Mouse (Mus musculus): ENCODE measurements at regions not wholly inside any gene's neighbourhood (a gene's known extent, or its start where the extent isn't known, plus 50 kb on each side); places are given as distances from the start of the nearest gene placed in this dataset.
A peak's percentile ranks its signal among the peaks of the same experiment; 100 is the strongest.
"Not testable (repeated sequence)": the region's sequence is repeated elsewhere in the genome, so short reads cannot be mapped to it uniquely, and the experiment has no call there.

GRCm38 (mm10) chr8:103793331-103793730, 308.1 kb upstream of the Cdh5 start:
- no peak for DNase-seq (ENCODE audit: extremely low spot score in 1 of 2, low spot score in 2 of 2)
- intact Hi-C loops (cut with DNase I): no loop called here

GRCm38 (mm10) chr8:103798630-103799029, 302.8 kb upstream of the Cdh5 start:
- DNase-seq (ENCODE audit: extremely low spot score in 1 of 2, low spot score in 2 of 2); intact Hi-C loops (cut with DNase I): not testable (repeated sequence)

GRCm38 (mm10) chr8:103808171-103808570, 293.3 kb upstream of the Cdh5 start:
- intact Hi-C loops (cut with DNase I): no loop called here
- DNase-seq (ENCODE audit: extremely low spot score in 1 of 2, low spot score in 2 of 2): no peak

GRCm38 (mm10) chr8:103808580-103808979, 292.8 kb upstream of the Cdh5 start:
- intact Hi-C loops (cut with DNase I): no loop called here
- peak in 1 of 2 experiments; percentile 46 for DNase-seq (ENCODE audit: extremely low spot score in 1 of 2, low spot score in 2 of 2)

GRCm38 (mm10) chr8:103809140-103809539, 292.3 kb upstream of the Cdh5 start:
- DNase-seq (ENCODE audit: extremely low spot score in 1 of 2, low spot score in 2 of 2): no peak
- intact Hi-C loops (cut with DNase I): no loop called here

- intact Hi-C loops (cut with DNase I): no loop called here
- DNase-seq (ENCODE audit: extremely low spot score in 1 of 2, low spot score in 2 of 2): peak in 1 of 2 experiments; percentile 38
Measured at GRCm38 (mm10) chr8:103813954-103814591, 287.4 kb upstream of the Cdh5 start.

GRCm38 (mm10) chr8:103816101-103816894, 285.1 kb upstream of the Cdh5 start:
- no peak for DNase-seq (ENCODE audit: extremely low spot score in 1 of 2, low spot score in 2 of 2)
- intact Hi-C loops (cut with DNase I): no loop called here

GRCm38 (mm10) chr8:103823541-103823940, 277.9 kb upstream of the Cdh5 start:
- intact Hi-C loops (cut with DNase I): no loop called here
- DNase-seq (ENCODE audit: extremely low spot score in 1 of 2, low spot score in 2 of 2): no peak

- intact Hi-C loops (cut with DNase I): no loop called here
- no peak for DNase-seq (ENCODE audit: extremely low spot score in 1 of 2, low spot score in 2 of 2)
Measured at GRCm38 (mm10) chr8:103824747-103825146, 276.7 kb upstream of the Cdh5 start.

GRCm38 (mm10) chr8:103825289-103825688, 276.1 kb upstream of the Cdh5 start:
- intact Hi-C loops (cut with DNase I): no loop called here
- DNase-seq (ENCODE audit: extremely low spot score in 1 of 2, low spot score in 2 of 2): no peak

- intact Hi-C loops (cut with DNase I): no loop called here
- no peak for DNase-seq (ENCODE audit: extremely low spot score in 1 of 2, low spot score in 2 of 2)
Measured at GRCm38 (mm10) chr8:103830416-103830815, 271.0 kb upstream of the Cdh5 start.

GRCm38 (mm10) chr8:103839990-103840389, 261.4 kb upstream of the Cdh5 start:
- no peak for DNase-seq (ENCODE audit: extremely low spot score in 1 of 2, low spot score in 2 of 2)
- intact Hi-C loops (cut with DNase I): no loop called here

GRCm38 (mm10) chr8:103845964-103846363, 255.5 kb upstream of the Cdh5 start:
- DNase-seq (ENCODE audit: extremely low spot score in 1 of 2, low spot score in 2 of 2): no peak
- intact Hi-C loops (cut with DNase I): no loop called here

- DNase-seq (ENCODE audit: extremely low spot score in 1 of 2, low spot score in 2 of 2): no peak
- intact Hi-C loops (cut with DNase I): no loop called here
Measured at GRCm38 (mm10) chr8:103846382-103846976, 254.9 kb upstream of the Cdh5 start.

GRCm38 (mm10) chr8:103849785-103850184, 251.6 kb upstream of the Cdh5 start:
- no peak for DNase-seq (ENCODE audit: extremely low spot score in 1 of 2, low spot score in 2 of 2)
- intact Hi-C loops (cut with DNase I): no loop called here

GRCm38 (mm10) chr8:103851286-103851685, 250.1 kb upstream of the Cdh5 start:
- no peak for DNase-seq (ENCODE audit: extremely low spot score in 1 of 2, low spot score in 2 of 2)
- intact Hi-C loops (cut with DNase I): no loop called here

- intact Hi-C loops (cut with DNase I): no loop called here
- no peak for DNase-seq (ENCODE audit: extremely low spot score in 1 of 2, low spot score in 2 of 2)
Measured at GRCm38 (mm10) chr8:103853048-103853447, 248.4 kb upstream of the Cdh5 start.

- DNase-seq (ENCODE audit: extremely low spot score in 1 of 2, low spot score in 2 of 2): no peak
- intact Hi-C loops (cut with DNase I): no loop called here
Measured at GRCm38 (mm10) chr8:103855291-103855690, 246.1 kb upstream of the Cdh5 start.

- intact Hi-C loops (cut with DNase I): no loop called here
- DNase-seq (ENCODE audit: extremely low spot score in 1 of 2, low spot score in 2 of 2): no peak
Measured at GRCm38 (mm10) chr8:103859130-103859529, 242.3 kb upstream of the Cdh5 start.
